Mouse (Mus musculus): ENCODE data around the gene C1qtnf9.

DNA sequence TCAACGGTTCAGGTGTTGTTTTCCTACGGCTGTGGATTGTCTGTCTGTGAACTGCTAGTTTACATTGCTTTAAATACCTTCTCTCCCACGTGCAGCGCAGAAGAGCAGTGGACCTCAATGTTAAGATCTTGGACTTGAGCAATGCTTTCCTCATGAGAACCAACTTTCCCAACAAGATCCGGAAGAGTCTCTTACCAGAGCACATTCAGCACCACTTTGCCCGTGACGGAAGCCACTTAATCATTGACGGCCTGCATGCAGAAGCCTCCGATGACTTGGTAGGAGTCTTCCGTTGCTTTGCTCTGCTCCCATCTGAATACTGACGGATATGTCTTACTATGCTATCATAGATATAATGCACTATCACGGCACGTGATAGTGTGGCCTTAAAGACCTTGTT is 34.1 kb downstream of the C1qtnf9 start:
- TF ChIP-seq GATA1 (IDR thresholded peaks at IDR 0.05; ENCODE audit: borderline replicate concordance, low read length) (no peak), FLI1 (IDR thresholded peaks at IDR 0.05; ENCODE audit: low read length) (no peak)
